Mouse (Mus musculus): ENCODE measurements around the gene Plcd1. TPM values are rescaled to one million over a fixed set of nuclear protein-coding genes. Genes with fewer than 3 reads are reported as not detected.
A peak's percentile ranks its signal among the peaks of the same experiment; 100 is the strongest.

The Plcd1 gene
- polyA plus RNA-seq, 1 experiment from 2014 or later = 16.5 TPM

- ATAC-seq (ENCODE audit: extremely low read depth, insufficient number of reproducible peaks, low FRiP score, low TSS enrichment) = no peak
- Histone ChIP-seq H3K4me3 (no peak overlapping the region), H3K36me3 (no peaks in the 10 kb centered on the region), H3K9me3 (no peaks in the 10 kb centered on the region), H3K27ac (replicated peaks) (no peak overlapping the region), H3K27me3 (replicated peaks) (peaks cover 12% of the 10 kb centered on the region), H3K4me2 (no peak overlapping the region), H3K9ac (no peak overlapping the region), H3K4me1 (peaks cover 40% of the 10 kb centered on the region)
- 55% methylated on average over 2 of the region's 2 CpGs for WGBS
Measured at GRCm38 (mm10) chr9:119051158-119051557, 42.1 kb downstream of the Plcd1 start.

- WGBS = 67% methylated on average over 11 of the region's 11 CpGs
- Histone ChIP-seq H3K4me1 (peaks cover 33% of the 10 kb centered on the region), H3K27me3 (replicated peaks) (peaks cover 4% of the 10 kb centered on the region), H3K4me3 (no peak overlapping the region), H3K27ac (replicated peaks) (no peak overlapping the region), H3K36me3 (peaks cover 5% of the 10 kb centered on the region; the same call in 1 of the 2 replicates), H3K9me3 (no peaks in the 10 kb centered on the region), H3K9ac (no peak overlapping the region), H3K4me2 (no peak overlapping the region)
- ATAC-seq (ENCODE audit: extremely low read depth, insufficient number of reproducible peaks, low FRiP score, low TSS enrichment) = no peak
Measured at GRCm38 (mm10) chr9:119048182-119048903, 45.0 kb downstream of the Plcd1 start.

- H3K9ac ChIP-seq = 0 out of 2 replicates have a peak overlapping the region, but pooled peaks have one; percentile 4
- H3K36me3 ChIP-seq = peaks cover 61% of the 10 kb centered on the region
- no peak overlapping the region for H3K4me2 ChIP-seq
- no peaks in the 10 kb centered on the region for H3K27me3 ChIP-seq (replicated peaks)
- no peaks in the 10 kb centered on the region for H3K9me3 ChIP-seq
- H3K27ac ChIP-seq (replicated peaks) = no peak overlapping the region
- H3K4me3 ChIP-seq = no peak overlapping the region
- peaks cover 31% of the 10 kb centered on the region for H3K4me1 ChIP-seq
- WGBS = 86% methylated on average over 15 of the region's 15 CpGs
- ATAC-seq (ENCODE audit: extremely low read depth, insufficient number of reproducible peaks, low FRiP score, low TSS enrichment) = no peak
Measured at GRCm38 (mm10) chr9:119040101-119040775, 53.1 kb downstream of the Plcd1 start.

- no peak overlapping the region for H3K4me2 ChIP-seq
- no peak for ATAC-seq (ENCODE audit: extremely low read depth, insufficient number of reproducible peaks, low FRiP score, low TSS enrichment)
- WGBS = 65% methylated on average over 3 of the region's 3 CpGs
- no peak overlapping the region for H3K9ac ChIP-seq
- no peaks in the 10 kb centered on the region for H3K9me3 ChIP-seq
- H3K4me3 ChIP-seq = no peak overlapping the region
- peaks cover 27% of the 10 kb centered on the region for H3K4me1 ChIP-seq
- no peaks in the 10 kb centered on the region for H3K27me3 ChIP-seq (replicated peaks)
- no peak overlapping the region for H3K27ac ChIP-seq (replicated peaks)
- peaks cover 75% of the 10 kb centered on the region for H3K36me3 ChIP-seq
Measured at GRCm38 (mm10) chr9:119038574-119038973, 54.7 kb downstream of the Plcd1 start.

GRCm38 (mm10) chr9:119037076-119037730 is 56.1 kb downstream of the Plcd1 start:
- Histone ChIP-seq H3K9me3 (no peaks in the 10 kb centered on the region), H3K27ac (replicated peaks) (0 out of 2 replicates have a peak overlapping the region, but pooled peaks have one; percentile 15), H3K36me3 (peaks cover 70% of the 10 kb centered on the region), H3K27me3 (replicated peaks) (no peaks in the 10 kb centered on the region), H3K4me2 (no peak overlapping the region), H3K4me3 (no peak overlapping the region), H3K4me1 (peaks cover 36% of the 10 kb centered on the region), H3K9ac (no peak overlapping the region)
- 63% methylated on average over 15 of the region's 15 CpGs for WGBS
- ATAC-seq (ENCODE audit: extremely low read depth, insufficient number of reproducible peaks, low FRiP score, low TSS enrichment) = no peak

GRCm38 (mm10) chr9:119035836-119036235 is 57.5 kb downstream of the Plcd1 start:
- H3K27ac ChIP-seq (replicated peaks) = 0 out of 2 replicates have a peak overlapping the region, but pooled peaks have one; percentile 34
- H3K4me3 ChIP-seq = no peak overlapping the region
- peaks cover 49% of the 10 kb centered on the region for H3K4me1 ChIP-seq
- peaks cover 64% of the 10 kb centered on the region for H3K36me3 ChIP-seq
- H3K9ac ChIP-seq = no peak overlapping the region
- H3K27me3 ChIP-seq (replicated peaks) = no peaks in the 10 kb centered on the region
- no peaks in the 10 kb centered on the region for H3K9me3 ChIP-seq
- no peak overlapping the region for H3K4me2 ChIP-seq
- ATAC-seq (ENCODE audit: extremely low read depth, insufficient number of reproducible peaks, low FRiP score, low TSS enrichment) = peak; percentile 22; the same call in 1 of the 2 replicates
- WGBS = 47% methylated on average over 7 of the region's 7 CpGs

GRCm38 (mm10) chr9:119034676-119035665 is 58.3 kb downstream of the Plcd1 start:
- Histone ChIP-seq H3K27me3 (replicated peaks) (no peaks in the 10 kb centered on the region), H3K27ac (replicated peaks) (no peak overlapping the region), H3K4me1 (peaks cover 46% of the 10 kb centered on the region), H3K36me3 (peaks cover 65% of the 10 kb centered on the region), H3K9me3 (no peaks in the 10 kb centered on the region), H3K9ac (no peak overlapping the region), H3K4me3 (no peak overlapping the region), H3K4me2 (no peak overlapping the region)
- ATAC-seq (ENCODE audit: extremely low read depth, insufficient number of reproducible peaks, low FRiP score, low TSS enrichment) = no peak
- WGBS = 88% methylated on average over 29 of the region's 29 CpGs

GRCm38 (mm10) chr9:119034069-119034468 is 59.2 kb downstream of the Plcd1 start:
- H3K27ac ChIP-seq (replicated peaks) = no peak overlapping the region
- no peak overlapping the region for H3K9ac ChIP-seq
- peaks cover 46% of the 10 kb centered on the region for H3K4me1 ChIP-seq
- no peaks in the 10 kb centered on the region for H3K27me3 ChIP-seq (replicated peaks)
- no peaks in the 10 kb centered on the region for H3K9me3 ChIP-seq
- H3K4me2 ChIP-seq = no peak overlapping the region
- WGBS = 84% methylated on average over 8 of the region's 8 CpGs
- peaks cover 61% of the 10 kb centered on the region for H3K36me3 ChIP-seq
- ATAC-seq (ENCODE audit: extremely low read depth, insufficient number of reproducible peaks, low FRiP score, low TSS enrichment) = no peak
- no peak overlapping the region for H3K4me3 ChIP-seq

- WGBS = 78% methylated on average over 19 of the region's 19 CpGs
- Histone ChIP-seq H3K27ac (replicated peaks) (no peak overlapping the region), H3K4me2 (no peak overlapping the region), H3K9ac (no peak overlapping the region), H3K36me3 (peaks cover 56% of the 10 kb centered on the region), H3K4me1 (peaks cover 46% of the 10 kb centered on the region), H3K4me3 (no peak overlapping the region), H3K9me3 (no peaks in the 10 kb centered on the region), H3K27me3 (replicated peaks) (no peaks in the 10 kb centered on the region)
- no peak for ATAC-seq (ENCODE audit: extremely low read depth, insufficient number of reproducible peaks, low FRiP score, low TSS enrichment)
Measured at GRCm38 (mm10) chr9:119033111-119033921, 60.0 kb downstream of the Plcd1 start.

- H3K36me3 ChIP-seq = peaks cover 57% of the 10 kb centered on the region
- no peak overlapping the region for H3K4me3 ChIP-seq
- peak overlapping the region; percentile 6; the same call in 1 of the 2 replicates for H3K27ac ChIP-seq (replicated peaks)
- 47% methylated on average over 9 of the region's 9 CpGs for WGBS
- peaks cover 45% of the 10 kb centered on the region for H3K4me1 ChIP-seq
- 0 out of 2 replicates have a peak overlapping the region, but pooled peaks have one; percentile 30 for H3K9ac ChIP-seq
- H3K27me3 ChIP-seq (replicated peaks) = no peaks in the 10 kb centered on the region
- no peak for ATAC-seq (ENCODE audit: extremely low read depth, insufficient number of reproducible peaks, low FRiP score, low TSS enrichment)
- H3K4me2 ChIP-seq = no peak overlapping the region
- H3K9me3 ChIP-seq = no peaks in the 10 kb centered on the region
Measured at GRCm38 (mm10) chr9:119032538-119032937, 60.8 kb downstream of the Plcd1 start.

All from heart, embryonic 13.5 days (tissue).